ENCODE assay signal across 26 mouse cellular contexts in the genomic region with DNA sequence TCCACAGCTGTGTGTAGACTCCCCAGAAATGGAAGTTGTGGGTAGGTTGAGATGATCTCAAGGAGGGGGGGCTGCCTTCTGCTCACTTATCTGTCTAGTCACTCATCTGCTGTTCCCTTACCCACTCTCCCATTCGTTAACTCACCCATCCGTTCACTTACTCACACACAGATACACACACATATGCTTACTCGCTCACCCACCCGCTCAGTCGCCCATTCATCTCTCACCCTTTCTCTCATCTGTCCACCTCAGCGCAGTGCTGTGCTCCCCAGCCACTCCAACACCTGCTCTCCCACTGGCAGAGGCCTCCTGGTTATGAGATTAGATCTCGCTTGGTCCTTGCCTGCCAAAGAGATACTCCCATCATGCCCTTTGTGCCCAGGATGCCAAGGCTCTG. TPM values are rescaled to one million over a fixed set of nuclear protein-coding genes. Genes with fewer than 3 reads are reported as not detected.
DNase-seq lines count a peak whose midpoint lies in the region; ATAC-seq lines count a peak whose summit lies in the region.
"Had no signal": no experiment of that assay in that cellular context is flagged by ENCODE, and none has a peak within 500 bp of the region (broad histone marks: within the 10 kb centered on the region; RNA-seq: fewer than 3 reads in every experiment).

No protein-coding gene starts in this region.

- H3K9me3 ChIP-seq in hindbrain, embryonic 15.5 days, result no peaks in the 10 kb centered on the region
- no peaks in the 10 kb centered on the region for H3K9me3 ChIP-seq in hindbrain, embryonic 12.5 days (replicated peaks)
- H3K9me3 ChIP-seq in midbrain, embryonic 12.5 days, result no peaks in the 10 kb centered on the region
- H3K9me3 ChIP-seq in midbrain, embryonic 15.5 days, result no peaks in the 10 kb centered on the region
- H3K9me3 ChIP-seq: embryonic facial prominence, embryonic 10.5 days; embryonic facial prominence, embryonic 13.5 days; forebrain, embryonic 13.5 days; heart, embryonic 12.5 days; heart, embryonic 15.5 days had no signal

- H3K4me2 ChIP-seq in hindbrain, embryonic 15.5 days, result no peak overlapping the region
- no peak overlapping the region for H3K4me2 ChIP-seq in hindbrain, embryonic 12.5 days (replicated peaks)
- no peak overlapping the region for H3K4me2 ChIP-seq in midbrain, embryonic 12.5 days (replicated peaks)
- no peak overlapping the region for H3K4me2 ChIP-seq in midbrain, embryonic 15.5 days
- H3K4me2 ChIP-seq: embryonic facial prominence, embryonic 13.5 days; forebrain, embryonic 13.5 days; heart, embryonic 12.5 days; heart, embryonic 15.5 days had no signal

- WGBS in hindbrain, embryonic 15.5 days, result 74% methylated on average over 7 of the region's 7 CpGs
- WGBS in hindbrain, embryonic 12.5 days, result 65% methylated on average over 7 of the region's 7 CpGs
- 88% methylated on average over 7 of the region's 7 CpGs for WGBS in midbrain, embryonic 12.5 days
- 79% methylated on average over 7 of the region's 7 CpGs for WGBS in midbrain, embryonic 15.5 days

- DNase-seq in cerebellum, adult 9-11 months, result peak; percentile 42
- no peak for DNase-seq in cerebellum, postnatal 4 days (ENCODE audit: low spot score in 2 of 2)
- DNase-seq in right cerebral cortex, adult 18-20 months, result peak; percentile 46
- no peak for DNase-seq in right cerebral cortex, postnatal 36 days (ENCODE audit: low spot score in 2 of 2)
- DNase-seq: adrenal gland, adult 8-10 months; adrenal gland, postnatal 25 days; embryo, embryonic 11 days; forebrain, postnatal 0 days; gastrocnemius, adult 2 months; gastrocnemius, postnatal 25 days; heart, adult 18-20 months; heart, postnatal 10 days; heart, postnatal 36 days had no signal

- no peaks in the 10 kb centered on the region for H3K36me3 ChIP-seq in hindbrain, embryonic 15.5 days
- H3K36me3 ChIP-seq in hindbrain, embryonic 12.5 days, result no peaks in the 10 kb centered on the region
- no peaks in the 10 kb centered on the region for H3K36me3 ChIP-seq in midbrain, embryonic 12.5 days
- H3K36me3 ChIP-seq in midbrain, embryonic 15.5 days (replicated peaks), result no peaks in the 10 kb centered on the region
- H3K36me3 ChIP-seq: embryonic facial prominence, embryonic 10.5 days; embryonic facial prominence, embryonic 13.5 days; heart, embryonic 12.5 days; heart, embryonic 15.5 days had no signal

- no peak overlapping the region for H3K4me3 ChIP-seq in hindbrain, embryonic 15.5 days
- no peak overlapping the region for H3K4me3 ChIP-seq in hindbrain, embryonic 12.5 days
- no peak overlapping the region for H3K4me3 ChIP-seq in midbrain, embryonic 12.5 days
- H3K4me3 ChIP-seq in midbrain, embryonic 15.5 days, result no peak overlapping the region
- H3K4me3 ChIP-seq: embryonic facial prominence, embryonic 10.5 days; embryonic facial prominence, embryonic 13.5 days; erythroblast, embryonic 14.5 days; forebrain, embryonic 13.5 days; gastrocnemius, adult 2 months; heart, embryonic 12.5 days; heart, embryonic 15.5 days had no signal

- H3K4me1 ChIP-seq in hindbrain, embryonic 15.5 days (replicated peaks), result peaks cover 42% of the 10 kb centered on the region
- peaks cover 65% of the 10 kb centered on the region for H3K4me1 ChIP-seq in hindbrain, embryonic 12.5 days
- peaks cover 79% of the 10 kb centered on the region for H3K4me1 ChIP-seq in midbrain, embryonic 12.5 days
- peaks cover 63% of the 10 kb centered on the region for H3K4me1 ChIP-seq in midbrain, embryonic 15.5 days
- H3K4me1 ChIP-seq: heart, embryonic 12.5 days; heart, embryonic 15.5 days had no signal

- H3K9ac ChIP-seq in hindbrain, embryonic 15.5 days, result no peak overlapping the region
- no peak overlapping the region for H3K9ac ChIP-seq in hindbrain, embryonic 12.5 days
- H3K9ac ChIP-seq in midbrain, embryonic 12.5 days (replicated peaks), result no peak overlapping the region
- H3K9ac ChIP-seq in midbrain, embryonic 15.5 days, result no peak overlapping the region
- H3K9ac ChIP-seq: embryonic facial prominence, embryonic 13.5 days; forebrain, embryonic 13.5 days; forebrain, postnatal 0 days; heart, embryonic 12.5 days; heart, embryonic 15.5 days had no signal

- 0 out of 2 replicates have a peak, but pooled peaks have one; percentile 13 for ATAC-seq in hindbrain, embryonic 15.5 days (ENCODE audit: low FRiP score, low read depth)
- no peak for ATAC-seq in hindbrain, embryonic 12.5 days (ENCODE audit: low FRiP score)
- ATAC-seq in midbrain, embryonic 12.5 days (ENCODE audit: low FRiP score, low read depth), result no peak
- no peak for ATAC-seq in midbrain, embryonic 15.5 days (replicated peaks)
- ATAC-seq: activated CD4-positive, CD25-positive, alpha-beta regulatory T cell, adult 4 months; forebrain, embryonic 13.5 days; forebrain, postnatal 0 days; hindbrain, postnatal 0 days; inflammation-experienced regulatory T-cells, adult 6 months had no signal

- no peaks in the 10 kb centered on the region for H3K27me3 ChIP-seq in hindbrain, embryonic 15.5 days
- peaks cover 4% of the 10 kb centered on the region; the same call in 1 of the 2 replicates for H3K27me3 ChIP-seq in hindbrain, embryonic 12.5 days
- peaks cover 13% of the 10 kb centered on the region; the same call in 1 of the 2 replicates for H3K27me3 ChIP-seq in midbrain, embryonic 12.5 days
- H3K27me3 ChIP-seq in midbrain, embryonic 15.5 days (replicated peaks), result no peaks in the 10 kb centered on the region
- H3K27me3 ChIP-seq: forebrain, embryonic 13.5 days had no signal

- H3K27ac ChIP-seq in hindbrain, embryonic 15.5 days (replicated peaks), result no peak overlapping the region
- no peak overlapping the region for H3K27ac ChIP-seq in hindbrain, embryonic 12.5 days
- H3K27ac ChIP-seq in midbrain, embryonic 12.5 days (replicated peaks), result peak overlapping the region; percentile 25; the same call in 1 of the 2 replicates
- H3K27ac ChIP-seq in midbrain, embryonic 15.5 days, result no peak overlapping the region
- H3K27ac ChIP-seq: embryonic facial prominence, embryonic 10.5 days; embryonic facial prominence, embryonic 13.5 days; forebrain, embryonic 13.5 days; gastrocnemius, adult 2 months; heart, embryonic 15.5 days; hindbrain, postnatal 0 days had no signal

RNA-seq across cellular contexts. Expression of gene Igsf21, which starts 22.1 kb away (rescaled TPM):
- polyA plus RNA-seq in hindbrain, embryonic 15.5 days (2015; fragmentation: Nextera tagmentation; extraction: Ambion mirVana), result 91.0 and 102 TPM in 2 replicates
- 14.7 and 15.0 TPM in 2 replicates for polyA plus RNA-seq in hindbrain, embryonic 12.5 days (2016; fragmentation: Nextera tagmentation; extraction: Ambion mirVana)
- polyA plus RNA-seq in midbrain, embryonic 12.5 days (2016; fragmentation: Nextera tagmentation; extraction: Ambion mirVana), result 38.9 and 41.1 TPM in 2 replicates
- 93.1 and 96.3 TPM in 2 replicates for polyA plus RNA-seq in midbrain, embryonic 15.5 days (2015; fragmentation: Nextera tagmentation; extraction: Ambion mirVana)
- polyA plus RNA-seq: activated CD4-positive, CD25-positive, alpha-beta regulatory T cell, adult 4 months; inflammation-experienced regulatory T-cells, adult 6 months had no signal

Comparison
In these comparisons a context has a peak if more than half of its experiments do, and no peak if none do; other contexts are left out.
1. DNase-seq: peak in cerebellum, adult 9-11 months (single experiment) and right cerebral cortex, adult 18-20 months (single experiment); none in cerebellum, postnatal 4 days (0 of 2) and right cerebral cortex, postnatal 36 days (0 of 2).